Mouse (Mus musculus): ENCODE measurements around the gene Pde11a.

- TF ChIP-seq CTCF (IDR thresholded peaks at IDR 0.05; ENCODE audit: extremely low read depth, insufficient read length, insufficient replicate concordance, low read depth, low read length) (no peak), POLR2A (IDR thresholded peaks at IDR 0.05; ENCODE audit: low read depth, low read length) (no peak)
These were observed 48.0 kb upstream of the Pde11a start for GRCm38 (mm10) chr2:76386531-76386930.

All from small intestine, adult 2 months (tissue).